Mouse (Mus musculus) liver, embryonic 14.5 days (tissue): ENCODE data around the gene Slc12a5. TPM values are rescaled to one million over a fixed set of nuclear protein-coding genes. Genes with fewer than 3 reads are reported as not detected.

Experiments
- ATAC-seq: fragments of 200-750 bp; cut with Nextera tagmentation; 2 replicates; pipeline ENCODE4 v1.8.0; 2017; ENCODE audit warnings: moderate number of reproducible peaks, mild to moderate bottlenecking, moderate library complexity; ENCODE audit not compliant: insufficient read depth
- DNase-seq, 3 experiments: peaks; one replicate each; pipeline ENCODE4 v3.0.0-alpha.2; 2012 to 2013; ENCODE audit warnings: low read depth in 3 of 3, low spot score in 3 of 3
- H3K27ac ChIP-seq: fragments of 300-500 bp; sonication (generic); 2 replicates; pipeline ENCODE4 v1.5.1; 2014; ENCODE audit warnings: moderate library complexity, mild to moderate bottlenecking, control low read depth, inconsistent platforms
- H3K27me3 ChIP-seq: fragments of 300-500 bp; sonication (generic); 2 replicates; pipeline ENCODE4 v1.6.1; 2014; ENCODE audit warnings: mild to moderate bottlenecking, low read length, moderate library complexity; ENCODE audit not compliant: control insufficient read depth, insufficient read depth
- H3K36me3 ChIP-seq: fragments of 300-500 bp; sonication (generic); replicated peaks from 2 replicates; pipeline ENCODE4 v1.6.1; 2014; ENCODE audit warnings: low read depth; ENCODE audit not compliant: control insufficient read depth, insufficient read depth
- H3K4me1 ChIP-seq, 2 experiments: fragments of 200-500 bp in 1 of 2; fragments of 300-500 bp in 1 of 2; sonication (generic) in 1 of 2; replicated peaks; 2 replicates each; pipeline ENCODE4 v1.6.1; 2012 to 2014; ENCODE audit warnings: antibody characterized with exemption in 1 of 2, inconsistent platforms in 1 of 2, low read length in 1 of 2; ENCODE audit not compliant: control insufficient read depth in 2 of 2, insufficient read depth in 2 of 2
- H3K4me2 ChIP-seq: fragments of 300-500 bp; sonication (generic); 2 replicates; pipeline ENCODE4 v1.6.1; 2014; ENCODE audit warnings: low read depth, mild to moderate bottlenecking, control low read depth, moderate library complexity
- H3K4me3 ChIP-seq, 2 experiments: fragments of 200-500 bp in 1 of 2; fragments of 300-500 bp in 1 of 2; sonication (generic) in 1 of 2; 2 replicates each; pipeline ENCODE4 v1.5.1; 2012 to 2014; ENCODE audit warnings: low read depth in 2 of 2, low read length in 2 of 2, mild to moderate bottlenecking in 2 of 2, control low read depth in 1 of 2, inconsistent platforms in 1 of 2, moderate library complexity in 1 of 2; ENCODE audit not compliant: insufficient read depth in 1 of 2
- H3K9ac ChIP-seq: fragments of 300-500 bp; sonication (generic); replicated peaks from 2 replicates; pipeline ENCODE4 v1.6.1; 2014; ENCODE audit warnings: mild to moderate bottlenecking, control low read depth, moderate library complexity
- H3K9me3 ChIP-seq: fragments of 300-500 bp; sonication (generic); 2 replicates; pipeline ENCODE4 v1.6.1; 2016; ENCODE audit warnings: low read length, mixed read lengths; ENCODE audit not compliant: control insufficient read depth
- CTCF ChIP-seq: IDR thresholded peaks from 2 replicates; pipeline ENCODE4 v1.5.1; 2016; ENCODE audit warnings: antibody characterized with exemption, low read depth, control low read depth
- EP300 ChIP-seq: IDR thresholded peaks from 2 replicates; pipeline ENCODE4 v1.6.1; 2016; ENCODE audit warnings: antibody characterized with exemption, low read depth
- whole genome bisulfite sequencing: fragments of 180-500 bp; shearing (Covaris S2); extraction: QIAGEN DNeasy Blood & Tissue Kit; methylation state at CpG from one replicate; pipeline ENCODE4 v1.1.7; 2014; ENCODE audit not compliant: insufficient replicate concordance; 5-methylcytosine and 5-hydroxymethylcytosine counted together
- polyA plus RNA-seq, 2 experiments: library from polyadenylated mRNA; depleted of rRNA in 1 of 2; stranded (reverse) in 1 of 2; unstranded in 1 of 2; fragments of >200 nt; fragmentation: Nextera tagmentation in 1 of 2; extraction: Ambion mirVana in 1 of 2; gene quantifications; 2 replicates each; pipeline versions ENCODE4 v1.2.1 to v1.2.3; 2012 to 2014

The Slc12a5 gene
- polyA plus RNA-seq, 2 experiments: 0.10 to 0.42 TPM

- no peak overlapping the region for H3K4me3 ChIP-seq
Observed at GRCm38 (mm10) chr2:164947506-164947905, 13.1 kb upstream of the Slc12a5 start.

DNA sequence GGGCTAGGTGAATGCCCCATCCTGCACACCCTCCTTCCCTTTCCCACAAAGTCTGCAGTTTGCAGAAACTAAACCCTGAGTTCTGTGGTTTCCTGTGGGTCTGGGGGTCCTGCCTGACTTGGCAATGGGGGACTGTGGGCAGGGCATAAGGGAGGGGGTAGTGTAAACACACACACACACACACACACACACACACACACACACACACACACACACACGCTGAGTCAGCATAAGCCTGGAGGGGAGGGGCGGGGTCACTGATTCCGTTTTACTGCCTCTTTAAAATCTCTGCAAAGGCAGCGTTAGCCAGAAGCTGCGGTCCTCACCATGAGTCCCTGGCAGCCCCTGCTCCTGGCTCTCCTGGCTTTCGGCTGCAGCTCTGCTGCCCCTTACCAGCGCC lies 12.7 kb upstream of the Slc12a5 start:
- WGBS: 6% methylated on average over 7 of the region's 7 CpGs
- Histone ChIP-seq H3K27ac (no peak overlapping the region), H3K9ac (no peak overlapping the region), H3K4me3 (no peak overlapping the region), H3K4me1 (no peaks in the 10 kb centered on the region), H3K36me3 (no peaks in the 10 kb centered on the region), H3K4me2 (no peak overlapping the region), H3K9me3 (no peaks in the 10 kb centered on the region), H3K27me3 (peaks cover 44% of the 10 kb centered on the region)
- DNase-seq: no peak
- TF ChIP-seq CTCF: no peak
- TF ChIP-seq EP300: no peak
- ATAC-seq: no peak

More at GRCm38 (mm10) chr2:164947506-164947905, 13.1 kb upstream of the Slc12a5 start:
- Histone ChIP-seq H3K9me3 (no peaks in the 10 kb centered on the region), H3K27ac (no peak overlapping the region), H3K27me3 (peaks cover 44% of the 10 kb centered on the region), H3K9ac (no peak overlapping the region), H3K36me3 (no peaks in the 10 kb centered on the region), H3K4me1 (peaks cover 0 to 2% of the 10 kb centered on the region in 2 experiments; a peak in 1 of 4 replicates), H3K4me2 (no peak overlapping the region)
- ATAC-seq (no peak), DNase-seq (no peak)
- WGBS: 9% methylated on average over 4 of the region's 4 CpGs
- TF ChIP-seq CTCF (no peak), EP300 (no peak)

DNA sequence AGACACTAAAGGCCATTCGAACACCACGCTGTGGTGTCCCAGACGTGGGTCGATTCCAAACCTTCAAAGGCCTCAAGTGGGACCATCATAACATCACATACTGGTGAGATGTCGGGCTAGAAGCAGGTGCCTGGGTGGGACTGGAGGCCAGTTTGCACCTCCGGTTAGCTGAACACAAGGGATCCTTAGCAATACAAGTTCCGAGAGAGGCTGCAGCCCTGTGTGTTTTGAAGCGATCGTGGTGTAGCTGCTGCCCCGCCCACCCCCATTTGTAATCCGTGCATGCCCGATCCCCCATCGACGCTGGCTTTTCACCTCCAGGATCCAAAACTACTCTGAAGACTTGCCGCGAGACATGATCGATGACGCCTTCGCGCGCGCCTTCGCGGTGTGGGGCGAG lies 11.6 kb upstream of the Slc12a5 start:
- Histone ChIP-seq H3K4me2 (no peak overlapping the region), H3K9ac (no peak overlapping the region), H3K4me3 (no peak overlapping the region), H3K36me3 (no peaks in the 10 kb centered on the region), H3K9me3 (no peaks in the 10 kb centered on the region), H3K27me3 (peaks cover 44% of the 10 kb centered on the region), H3K4me1 (no peaks in the 10 kb centered on the region), H3K27ac (no peak overlapping the region)
- 8% methylated on average over 25 of the region's 25 CpGs for WGBS
- TF ChIP-seq CTCF (no peak), EP300 (no peak)
- no peak for ATAC-seq
- DNase-seq: no peak

GRCm38 (mm10) chr2:164950501-164950900 lies 10.1 kb upstream of the Slc12a5 start:
- no peaks in the 10 kb centered on the region for H3K4me1 ChIP-seq
- H3K9me3 ChIP-seq: no peaks in the 10 kb centered on the region
- peaks cover 44% of the 10 kb centered on the region for H3K27me3 ChIP-seq
- H3K4me3 ChIP-seq: no peak overlapping the region
- ATAC-seq (no peak), DNase-seq (no peak)
- no peaks in the 10 kb centered on the region for H3K36me3 ChIP-seq
- H3K4me2 ChIP-seq: no peak overlapping the region
- H3K27ac ChIP-seq: no peak overlapping the region
- H3K9ac ChIP-seq: no peak overlapping the region
- TF ChIP-seq CTCF (peak; percentile 73), EP300 (no peak)
- WGBS: 17% methylated on average over 13 of the region's 13 CpGs

GRCm38 (mm10) chr2:164951745-164952144 lies 8.9 kb upstream of the Slc12a5 start:
- Histone ChIP-seq H3K4me3 (no peak overlapping the region), H3K36me3 (no peaks in the 10 kb centered on the region), H3K27ac (no peak overlapping the region), H3K9me3 (no peaks in the 10 kb centered on the region), H3K27me3 (peaks cover 44% of the 10 kb centered on the region), H3K4me1 (no peaks in the 10 kb centered on the region), H3K9ac (no peak overlapping the region), H3K4me2 (no peak overlapping the region)
- DNase-seq: no peak
- no peak for ATAC-seq
- peak; percentile 58 for TF ChIP-seq CTCF
- TF ChIP-seq EP300: no peak
- 67% methylated on average over 4 of the region's 4 CpGs for whole genome bisulfite sequencing
